Mouse (Mus musculus): ENCODE results near the gene Nup54. TPM values are rescaled to one million over a fixed set of nuclear protein-coding genes. Genes with fewer than 3 reads are reported as not detected.

Gene Nup54
- polyA plus RNA-seq, 1 experiment from 2014 or later = 75.1 TPM

- no peak for DNase-seq (ENCODE audit: extremely low spot score, low spot score)
These were observed 50.2 kb downstream of the Nup54 start for GRCm38 (mm10) chr5:92384855-92385254.

GRCm38 (mm10) chr5:92383747-92384146, 51.3 kb downstream of the Nup54 start:
- WGBS = 75% methylated on average over 7 of the region's 7 CpGs
- H3K4me1 ChIP-seq = no peaks in the 10 kb centered on the region
- H3K9me3 ChIP-seq = no peaks in the 10 kb centered on the region
- no peak overlapping the region for H3K27ac ChIP-seq
- no peaks in the 10 kb centered on the region for H3K36me3 ChIP-seq (replicated peaks)
- 0 out of 2 replicates have a peak, but pooled peaks cover under 1% of the 10 kb centered on the region for H3K27me3 ChIP-seq (ENCODE audit: poor library complexity, severe bottlenecking)
- no peak for DNase-seq (ENCODE audit: extremely low spot score, low spot score)
- H3K4me3 ChIP-seq = no peak overlapping the region

More at GRCm38 (mm10) chr5:92384855-92385254, 50.2 kb downstream of the Nup54 start:
- Histone ChIP-seq H3K27me3 (ENCODE audit: poor library complexity, severe bottlenecking) (peaks cover 9% of the 10 kb centered on the region), H3K4me1 (no peaks in the 10 kb centered on the region), H3K27ac (no peak overlapping the region), H3K9me3 (no peaks in the 10 kb centered on the region), H3K4me3 (no peak overlapping the region), H3K36me3 (replicated peaks) (no peaks in the 10 kb centered on the region)
- WGBS = 45% methylated on average over 7 of the region's 7 CpGs

- no peak for DNase-seq (ENCODE audit: extremely low spot score, low spot score)
- Histone ChIP-seq H3K27me3 (ENCODE audit: poor library complexity, severe bottlenecking) (no peaks in the 10 kb centered on the region), H3K36me3 (replicated peaks) (no peaks in the 10 kb centered on the region), H3K4me3 (no peak overlapping the region), H3K9me3 (no peaks in the 10 kb centered on the region), H3K4me1 (peaks cover 2% of the 10 kb centered on the region), H3K27ac (no peak overlapping the region)
- 69% methylated on average over 9 of the region's 9 CpGs for WGBS
These were observed 52.7 kb downstream of the Nup54 start for GRCm38 (mm10) chr5:92382349-92382679.

- WGBS = 41% methylated on average over 12 of the region's 12 CpGs
- peaks cover 8% of the 10 kb centered on the region for H3K4me1 ChIP-seq
- no peaks in the 10 kb centered on the region for H3K27me3 ChIP-seq (ENCODE audit: poor library complexity, severe bottlenecking)
- H3K4me3 ChIP-seq = no peak overlapping the region
- no peaks in the 10 kb centered on the region for H3K9me3 ChIP-seq
- DNase-seq (ENCODE audit: extremely low spot score, low spot score) = peak; percentile 67
- peak overlapping the region; percentile 17; the same call in 1 of the 2 replicates for H3K27ac ChIP-seq
- no peaks in the 10 kb centered on the region for H3K36me3 ChIP-seq (replicated peaks)
These were observed 53.3 kb downstream of the Nup54 start for GRCm38 (mm10) chr5:92381550-92382348.

- H3K36me3 ChIP-seq (replicated peaks) = no peaks in the 10 kb centered on the region
- no peak for DNase-seq (ENCODE audit: extremely low spot score, low spot score)
- no peak overlapping the region for H3K4me3 ChIP-seq
- no peaks in the 10 kb centered on the region for H3K27me3 ChIP-seq (ENCODE audit: poor library complexity, severe bottlenecking)
- H3K27ac ChIP-seq = 0 out of 2 replicates have a peak overlapping the region, but pooled peaks have one; percentile 31
- no peaks in the 10 kb centered on the region for H3K9me3 ChIP-seq
- peaks cover 10% of the 10 kb centered on the region for H3K4me1 ChIP-seq
- WGBS = 59% methylated on average over 13 of the region's 13 CpGs
These were observed 58.1 kb downstream of the Nup54 start for GRCm38 (mm10) chr5:92376795-92377405.

GRCm38 (mm10) chr5:92375368-92375767, 59.7 kb downstream of the Nup54 start:
- Histone ChIP-seq H3K4me1 (peaks cover 17% of the 10 kb centered on the region), H3K27ac (no peak overlapping the region), H3K27me3 (ENCODE audit: poor library complexity, severe bottlenecking) (no peaks in the 10 kb centered on the region), H3K9me3 (no peaks in the 10 kb centered on the region), H3K36me3 (replicated peaks) (no peaks in the 10 kb centered on the region), H3K4me3 (no peak overlapping the region)
- WGBS = 89% methylated on average over 17 of the region's 17 CpGs
- no peak for DNase-seq (ENCODE audit: extremely low spot score, low spot score)

GRCm38 (mm10) chr5:92374721-92375142, 60.3 kb downstream of the Nup54 start:
- H3K27me3 ChIP-seq (ENCODE audit: poor library complexity, severe bottlenecking) = no peaks in the 10 kb centered on the region
- H3K4me3 ChIP-seq = no peak overlapping the region
- H3K36me3 ChIP-seq (replicated peaks) = no peaks in the 10 kb centered on the region
- DNase-seq (ENCODE audit: extremely low spot score, low spot score) = no peak
- H3K9me3 ChIP-seq = no peaks in the 10 kb centered on the region
- 85% methylated on average over 6 of the region's 6 CpGs for WGBS
- H3K4me1 ChIP-seq = peaks cover 17% of the 10 kb centered on the region
- H3K27ac ChIP-seq = no peak overlapping the region

GRCm38 (mm10) chr5:92372605-92373004, 62.4 kb downstream of the Nup54 start:
- Histone ChIP-seq H3K4me1 (peaks cover 17% of the 10 kb centered on the region), H3K4me3 (no peak overlapping the region), H3K27ac (no peak overlapping the region), H3K36me3 (replicated peaks) (no peaks in the 10 kb centered on the region), H3K9me3 (no peaks in the 10 kb centered on the region), H3K27me3 (ENCODE audit: poor library complexity, severe bottlenecking) (no peaks in the 10 kb centered on the region)
- 80% methylated on average over 2 of the region's 2 CpGs for WGBS
- DNase-seq (ENCODE audit: extremely low spot score, low spot score) = no peak

GRCm38 (mm10) chr5:92371361-92371976, 63.5 kb downstream of the Nup54 start:
- Histone ChIP-seq H3K27ac (no peak overlapping the region; the same call in 1 of the 2 replicates), H3K27me3 (ENCODE audit: poor library complexity, severe bottlenecking) (no peaks in the 10 kb centered on the region), H3K36me3 (replicated peaks) (no peaks in the 10 kb centered on the region), H3K4me1 (peaks cover 8% of the 10 kb centered on the region; the same call in 1 of the 2 replicates), H3K4me3 (no peak overlapping the region), H3K9me3 (no peaks in the 10 kb centered on the region)
- DNase-seq (ENCODE audit: extremely low spot score, low spot score) = no peak
- 78% methylated on average over 14 of the region's 14 CpGs for WGBS

GRCm38 (mm10) chr5:92370891-92371290, 64.1 kb downstream of the Nup54 start:
- DNase-seq (ENCODE audit: extremely low spot score, low spot score) = no peak
- Histone ChIP-seq H3K27ac (no peak overlapping the region), H3K4me3 (no peak overlapping the region), H3K27me3 (ENCODE audit: poor library complexity, severe bottlenecking) (no peaks in the 10 kb centered on the region), H3K36me3 (replicated peaks) (no peaks in the 10 kb centered on the region), H3K9me3 (no peaks in the 10 kb centered on the region), H3K4me1 (peaks cover 8% of the 10 kb centered on the region; the same call in 1 of the 2 replicates)
- 86% methylated on average over 6 of the region's 6 CpGs for WGBS

- no peak for DNase-seq (ENCODE audit: extremely low spot score, low spot score)
- no peaks in the 10 kb centered on the region for H3K9me3 ChIP-seq
- H3K4me1 ChIP-seq = peaks cover 8% of the 10 kb centered on the region; the same call in 1 of the 2 replicates
- no peak overlapping the region for H3K4me3 ChIP-seq
- WGBS = 91% methylated on average over 6 of the region's 6 CpGs
- no peaks in the 10 kb centered on the region for H3K27me3 ChIP-seq (ENCODE audit: poor library complexity, severe bottlenecking)
- no peak overlapping the region for H3K27ac ChIP-seq
- no peaks in the 10 kb centered on the region for H3K36me3 ChIP-seq (replicated peaks)
These were observed 64.6 kb downstream of the Nup54 start for GRCm38 (mm10) chr5:92370392-92370791.

- WGBS = 78% methylated on average over 13 of the region's 13 CpGs
- H3K36me3 ChIP-seq (replicated peaks) = no peaks in the 10 kb centered on the region
- DNase-seq (ENCODE audit: extremely low spot score, low spot score) = no peak
- no peak overlapping the region for H3K27ac ChIP-seq
- H3K9me3 ChIP-seq = no peaks in the 10 kb centered on the region
- H3K4me3 ChIP-seq = no peak overlapping the region
- peaks cover 8% of the 10 kb centered on the region; the same call in 1 of the 2 replicates for H3K4me1 ChIP-seq
- no peaks in the 10 kb centered on the region for H3K27me3 ChIP-seq (ENCODE audit: poor library complexity, severe bottlenecking)
These were observed 65.6 kb downstream of the Nup54 start for GRCm38 (mm10) chr5:92369151-92369994.

Measured in forebrain, embryonic 10.5 days (tissue).